ENCODE assay signal across 16 mouse cellular contexts in genomic region chr9:26481890-26482289, GRCm38 (mm10).
"Had no signal": no experiment of that assay in that cellular context is flagged by ENCODE, and none has a peak within 500 bp of the region (broad histone marks: within the 10 kb centered on the region; RNA-seq: fewer than 3 reads in every experiment).

No protein-coding gene starts in this region.

- H3K36me3 ChIP-seq: midbrain, embryonic 10.5 days; midbrain, embryonic 12.5 days; neural tube, embryonic 12.5 days had no signal

- H3K27me3 ChIP-seq: midbrain, embryonic 12.5 days; neural tube, embryonic 12.5 days had no signal

- H3K4me2 ChIP-seq: lung, embryonic 14.5 days; midbrain, embryonic 12.5 days; neural tube, embryonic 12.5 days had no signal

- H3K4me1 ChIP-seq: midbrain, embryonic 10.5 days; midbrain, embryonic 12.5 days; neural tube, embryonic 12.5 days had no signal

- ATAC-seq: midbrain, embryonic 16.5 days had no signal

- DNase-seq: lung, adult 18-20 months; lung, embryonic 14.5 days; lung, postnatal 10 days; lung, postnatal 4 days; midbrain, embryonic 14.5 days; right cerebral cortex, postnatal 25 days; right cerebral cortex, postnatal 4 days; spleen, adult 18-20 months; thymus, adult 18-20 months; thymus, postnatal 25 days; thymus, postnatal 4 days had no signal

- H3K27ac ChIP-seq: liver, embryonic 14.5 days; midbrain, embryonic 10.5 days; midbrain, embryonic 12.5 days; neural tube, embryonic 12.5 days had no signal

- H3K4me3 ChIP-seq: midbrain, embryonic 10.5 days; midbrain, embryonic 12.5 days; neural tube, embryonic 12.5 days had no signal

- H3K9me3 ChIP-seq: midbrain, embryonic 10.5 days; midbrain, embryonic 12.5 days; neural tube, embryonic 12.5 days had no signal
